Mouse (Mus musculus) forebrain, embryonic 12.5 days (tissue): ENCODE data around the gene Large1. TPM values are rescaled to one million over a fixed set of nuclear protein-coding genes. Genes with fewer than 3 reads are reported as not detected.
A peak's percentile ranks its signal among the peaks of the same experiment; 100 is the strongest.

Experiments used
- ATAC-seq: fragments of 200-750 bp; cut with Nextera tagmentation; 2 replicates; pipeline ENCODE4 v1.8.0; 2017; ENCODE audit warnings: moderate TSS enrichment; ENCODE audit not compliant: low FRiP score
- H3K27ac ChIP-seq: fragments of 300-500 bp; sonication (generic); 2 replicates; pipeline ENCODE4 v1.5.1; 2016; ENCODE audit warnings: mild to moderate bottlenecking
- H3K27me3 ChIP-seq: fragments of 300-500 bp; sonication (generic); 2 replicates; pipeline ENCODE4 v1.6.1; 2016; ENCODE audit warnings: mild to moderate bottlenecking
- H3K36me3 ChIP-seq: fragments of 300-500 bp; sonication (generic); replicated peaks from 2 replicates; pipeline ENCODE4 v1.6.1; 2016; ENCODE audit warnings: mild to moderate bottlenecking
- H3K4me1 ChIP-seq: fragments of 300-500 bp; sonication (generic); 2 replicates; pipeline ENCODE4 v1.6.1; 2016
- H3K4me2 ChIP-seq: fragments of 300-500 bp; sonication (generic); 2 replicates; pipeline ENCODE4 v1.6.1; 2016; ENCODE audit warnings: mild to moderate bottlenecking, moderate library complexity
- H3K4me3 ChIP-seq: fragments of 300-500 bp; sonication (generic); replicated peaks from 2 replicates; pipeline ENCODE4 v1.5.1; 2016; ENCODE audit warnings: mild to moderate bottlenecking
- H3K9ac ChIP-seq: fragments of 300-500 bp; sonication (generic); 2 replicates; pipeline ENCODE4 v1.6.1; 2016; ENCODE audit warnings: mild to moderate bottlenecking
- H3K9me3 ChIP-seq: fragments of 300-500 bp; sonication (generic); 2 replicates; pipeline ENCODE4 v1.6.1; 2016
- WGBS: fragments of 180-500 bp; shearing (Covaris S2); methylation state at CpG from one replicate; pipeline ENCODE4 v1.1.7; 2016; 5-methylcytosine and 5-hydroxymethylcytosine counted together
- polyA plus RNA-seq: library from polyadenylated mRNA; unstranded; fragments of >200 nt; fragmentation: Nextera tagmentation; extraction: Ambion mirVana; gene quantifications from 2 replicates; pipeline ENCODE4 v1.2.1, GENCODE M21; 2016

Gene Large1
- polyA plus RNA-seq, 1 experiment from 2014 or later = 12.2 TPM

GRCm38 (mm10) chr8:73219178-73219811 lies 134.0 kb downstream of the Large1 start:
- 0 out of 2 replicates have a peak, but pooled peaks have one; percentile 30 for ATAC-seq
- H3K9ac ChIP-seq = no peak overlapping the region

GRCm38 (mm10) chr8:73206831-73207230 lies 146.5 kb downstream of the Large1 start:
- H3K27me3 ChIP-seq = no peaks in the 10 kb centered on the region
- no peak overlapping the region for H3K9ac ChIP-seq
- H3K27ac ChIP-seq = no peak overlapping the region
- no peak overlapping the region for H3K4me3 ChIP-seq
- no peaks in the 10 kb centered on the region for H3K9me3 ChIP-seq
- H3K4me2 ChIP-seq = no peak overlapping the region
- no peaks in the 10 kb centered on the region for H3K36me3 ChIP-seq
- no peaks in the 10 kb centered on the region for H3K4me1 ChIP-seq
- ATAC-seq = no peak

More at GRCm38 (mm10) chr8:73219178-73219811, 134.0 kb downstream of the Large1 start:
- no peaks in the 10 kb centered on the region for H3K36me3 ChIP-seq
- no peak overlapping the region for H3K27ac ChIP-seq
- H3K4me2 ChIP-seq = no peak overlapping the region
- 39% methylated on average over 6 of the region's 6 CpGs for WGBS
- H3K4me1 ChIP-seq = no peaks in the 10 kb centered on the region
- H3K27me3 ChIP-seq = no peaks in the 10 kb centered on the region
- no peak overlapping the region for H3K4me3 ChIP-seq
- no peaks in the 10 kb centered on the region for H3K9me3 ChIP-seq

GRCm38 (mm10) chr8:73201854-73202253 lies 151.5 kb downstream of the Large1 start:
- H3K9ac ChIP-seq = no peak overlapping the region
- no peak overlapping the region for H3K27ac ChIP-seq
- H3K4me3 ChIP-seq = no peak overlapping the region
- no peak overlapping the region for H3K4me2 ChIP-seq
- H3K9me3 ChIP-seq = no peaks in the 10 kb centered on the region
- H3K27me3 ChIP-seq = no peaks in the 10 kb centered on the region
- no peaks in the 10 kb centered on the region for H3K36me3 ChIP-seq
- H3K4me1 ChIP-seq = no peaks in the 10 kb centered on the region
- WGBS = 87% methylated on average over 2 of the region's 2 CpGs
- ATAC-seq = no peak

GRCm38 (mm10) chr8:73197714-73198113 lies 155.6 kb downstream of the Large1 start:
- no peak overlapping the region for H3K4me2 ChIP-seq
- no peaks in the 10 kb centered on the region for H3K9me3 ChIP-seq
- ATAC-seq = no peak
- 94% methylated on average over 1 of the region's 1 CpGs for WGBS
- no peaks in the 10 kb centered on the region for H3K36me3 ChIP-seq
- no peaks in the 10 kb centered on the region for H3K27me3 ChIP-seq
- H3K4me1 ChIP-seq = no peaks in the 10 kb centered on the region
- H3K27ac ChIP-seq = no peak overlapping the region
- no peak overlapping the region for H3K9ac ChIP-seq
- H3K4me3 ChIP-seq = no peak overlapping the region

GRCm38 (mm10) chr8:73188684-73189083 lies 164.7 kb downstream of the Large1 start:
- Histone ChIP-seq H3K4me2 (no peak overlapping the region), H3K36me3 (no peaks in the 10 kb centered on the region), H3K4me1 (no peaks in the 10 kb centered on the region), H3K27ac (no peak overlapping the region), H3K27me3 (no peaks in the 10 kb centered on the region), H3K9ac (no peak overlapping the region), H3K9me3 (no peaks in the 10 kb centered on the region), H3K4me3 (no peak overlapping the region)
- 94% methylated on average over 1 of the region's 1 CpGs for WGBS
- ATAC-seq = no peak

GRCm38 (mm10) chr8:73187381-73187780 lies 166.0 kb downstream of the Large1 start:
- no peak overlapping the region for H3K4me2 ChIP-seq
- no peak for ATAC-seq
- WGBS = 83% methylated on average over 1 of the region's 1 CpGs

GRCm38 (mm10) chr8:73178434-73178833 lies 174.9 kb downstream of the Large1 start:
- Histone ChIP-seq H3K4me1 (no peaks in the 10 kb centered on the region), H3K4me3 (no peak overlapping the region), H3K27me3 (no peaks in the 10 kb centered on the region), H3K36me3 (no peaks in the 10 kb centered on the region), H3K27ac (no peak overlapping the region), H3K9ac (no peak overlapping the region), H3K4me2 (no peak overlapping the region), H3K9me3 (no peaks in the 10 kb centered on the region)
- no peak for ATAC-seq
- WGBS = 91% methylated on average over 1 of the region's 1 CpGs

More at GRCm38 (mm10) chr8:73187381-73187780, 166.0 kb downstream of the Large1 start:
- Histone ChIP-seq H3K4me1 (no peaks in the 10 kb centered on the region), H3K9ac (no peak overlapping the region), H3K36me3 (no peaks in the 10 kb centered on the region), H3K27ac (no peak overlapping the region), H3K9me3 (no peaks in the 10 kb centered on the region), H3K4me3 (no peak overlapping the region), H3K27me3 (no peaks in the 10 kb centered on the region)

GRCm38 (mm10) chr8:73172661-73173060 lies 180.7 kb downstream of the Large1 start:
- Histone ChIP-seq H3K4me1 (no peaks in the 10 kb centered on the region), H3K4me3 (no peak overlapping the region), H3K9me3 (no peaks in the 10 kb centered on the region), H3K27me3 (no peaks in the 10 kb centered on the region), H3K36me3 (no peaks in the 10 kb centered on the region), H3K9ac (no peak overlapping the region), H3K4me2 (no peak overlapping the region), H3K27ac (no peak overlapping the region)
- ATAC-seq = no peak

GRCm38 (mm10) chr8:73161994-73162393 lies 191.3 kb downstream of the Large1 start:
- Histone ChIP-seq H3K4me2 (no peak overlapping the region), H3K27me3 (no peaks in the 10 kb centered on the region), H3K9ac (no peak overlapping the region), H3K27ac (no peak overlapping the region), H3K9me3 (no peaks in the 10 kb centered on the region), H3K36me3 (no peaks in the 10 kb centered on the region), H3K4me1 (no peaks in the 10 kb centered on the region), H3K4me3 (no peak overlapping the region)
- WGBS = 82% methylated on average over 3 of the region's 3 CpGs
- ATAC-seq = no peak

GRCm38 (mm10) chr8:73161564-73161963 lies 191.8 kb downstream of the Large1 start:
- no peak overlapping the region for H3K9ac ChIP-seq
- no peak overlapping the region for H3K4me2 ChIP-seq
- 93% methylated on average over 1 of the region's 1 CpGs for WGBS
- no peak for ATAC-seq
- H3K27me3 ChIP-seq = no peaks in the 10 kb centered on the region
- no peak overlapping the region for H3K27ac ChIP-seq
- H3K4me1 ChIP-seq = no peaks in the 10 kb centered on the region
- H3K36me3 ChIP-seq = no peaks in the 10 kb centered on the region
- no peak overlapping the region for H3K4me3 ChIP-seq
- H3K9me3 ChIP-seq = no peaks in the 10 kb centered on the region

- Histone ChIP-seq H3K27me3 (no peaks in the 10 kb centered on the region), H3K9me3 (no peaks in the 10 kb centered on the region), H3K4me1 (no peaks in the 10 kb centered on the region), H3K4me2 (no peak overlapping the region), H3K9ac (no peak overlapping the region), H3K36me3 (no peaks in the 10 kb centered on the region), H3K4me3 (no peak overlapping the region), H3K27ac (no peak overlapping the region)
- 80% methylated on average over 2 of the region's 2 CpGs for WGBS
- no peak for ATAC-seq
Observed at GRCm38 (mm10) chr8:73160945-73161344, 192.4 kb downstream of the Large1 start.

GRCm38 (mm10) chr8:73147236-73147635 lies 206.1 kb downstream of the Large1 start:
- Histone ChIP-seq H3K9ac (no peak overlapping the region), H3K27ac (no peak overlapping the region), H3K27me3 (no peaks in the 10 kb centered on the region), H3K9me3 (no peaks in the 10 kb centered on the region), H3K36me3 (no peaks in the 10 kb centered on the region), H3K4me3 (no peak overlapping the region), H3K4me2 (no peak overlapping the region), H3K4me1 (peaks cover 10% of the 10 kb centered on the region)
- WGBS = 90% methylated on average over 3 of the region's 3 CpGs
- ATAC-seq = no peak

GRCm38 (mm10) chr8:73142660-73143395 lies 210.5 kb downstream of the Large1 start:
- ATAC-seq = peak; percentile 82

More at GRCm38 (mm10) chr8:73142660-73143395, 210.5 kb downstream of the Large1 start:
- H3K27ac ChIP-seq = peak overlapping the region; percentile 66; the same call in 1 of the 2 replicates
- H3K27me3 ChIP-seq = no peaks in the 10 kb centered on the region
- WGBS = 10% methylated on average over 1 of the region's 1 CpGs
- H3K4me2 ChIP-seq = no peak overlapping the region
- peaks cover 10% of the 10 kb centered on the region for H3K4me1 ChIP-seq
- no peaks in the 10 kb centered on the region for H3K36me3 ChIP-seq
- H3K4me3 ChIP-seq = no peak overlapping the region
- no peaks in the 10 kb centered on the region for H3K9me3 ChIP-seq
- no peak overlapping the region for H3K9ac ChIP-seq
